ENCODE assay signal across 13 mouse cellular contexts in genomic region chr14:57657500-57657899, GRCm38 (mm10).
"Had no signal": no experiment of that assay in that cellular context is flagged by ENCODE, and none has a peak within 500 bp of the region (broad histone marks: within the 10 kb centered on the region; RNA-seq: fewer than 3 reads in every experiment).

No protein-coding gene starts in this region.

- ATAC-seq: hindbrain, embryonic 16.5 days; intestine, embryonic 15.5 days; intestine, postnatal 0 days had no signal

- DNase-seq: gastrocnemius, postnatal 14 days; gastrocnemius, postnatal 36 days; heart, adult 18-20 months; heart, postnatal 10 days; heart, postnatal 4 days; kidney, adult 18-20 months; kidney, adult 8-10 months; kidney, postnatal 10 days; kidney, postnatal 25 days; kidney, postnatal 4 days had no signal
